Mouse (Mus musculus) forebrain, postnatal 0 days (tissue): ENCODE data around the gene Ptpn7. TPM values are rescaled to one million over a fixed set of nuclear protein-coding genes. Genes with fewer than 3 reads are reported as not detected.

Experiments
- ATAC-seq: fragments of 200-750 bp; cut with Nextera tagmentation; 2 replicates; pipeline ENCODE4 v1.8.0; 2017; ENCODE audit warnings: mild to moderate bottlenecking, moderate library complexity
- DNase-seq: peaks from one replicate; pipeline ENCODE4 v3.0.0-alpha.2; 2015
- H3K27ac ChIP-seq: fragments of 300-500 bp; sonication (generic); 2 replicates; pipeline ENCODE4 v1.5.1; 2014; ENCODE audit warnings: low read depth, mild to moderate bottlenecking, antibody characterized with exemption, low read length, moderate library complexity, mixed read lengths
- H3K27me3 ChIP-seq: fragments of 300-500 bp; sonication (generic); 2 replicates; pipeline ENCODE4 v1.6.1; 2014; ENCODE audit warnings: mild to moderate bottlenecking, low read length, mixed read lengths; ENCODE audit not compliant: insufficient read depth
- H3K36me3 ChIP-seq: fragments of 300-500 bp; sonication (generic); 2 replicates; pipeline ENCODE4 v1.6.1; 2014; ENCODE audit warnings: mild to moderate bottlenecking, moderate library complexity; ENCODE audit not compliant: insufficient read depth
- H3K4me1 ChIP-seq: fragments of 300-500 bp; sonication (generic); 2 replicates; pipeline ENCODE4 v1.6.1; 2014; ENCODE audit warnings: antibody characterized with exemption; ENCODE audit not compliant: insufficient read depth
- H3K4me2 ChIP-seq: fragments of 300-500 bp; sonication (generic); 2 replicates; pipeline ENCODE4 v1.6.1; 2014; ENCODE audit warnings: low read depth, mild to moderate bottlenecking, moderate library complexity
- H3K4me3 ChIP-seq: fragments of 300-500 bp; sonication (generic); 2 replicates; pipeline ENCODE4 v1.5.1; 2014; ENCODE audit warnings: low read depth, low read length, mixed read lengths
- H3K9ac ChIP-seq: fragments of 300-500 bp; sonication (generic); 2 replicates; pipeline ENCODE4 v1.6.1; 2014; ENCODE audit warnings: mild to moderate bottlenecking
- H3K9me3 ChIP-seq: fragments of 300-500 bp; sonication (generic); 2 replicates; pipeline ENCODE4 v1.6.1; 2016; ENCODE audit warnings: low read length
- CTCF ChIP-seq: sonication (generic); IDR thresholded peaks from 2 replicates; pipeline ENCODE4 v1.5.1; 2016; ENCODE audit warnings: antibody characterized with exemption, control low read depth, low read depth
- WGBS: fragments of 180-500 bp; shearing (Covaris S2); extraction: QIAGEN DNeasy Blood & Tissue Kit; methylation state at CpG from one replicate; pipeline ENCODE4 v1.1.7; 2014; 5-methylcytosine and 5-hydroxymethylcytosine counted together
- polyA plus RNA-seq: library from polyadenylated mRNA; unstranded; fragments of >200 nt; fragmentation: Nextera tagmentation; extraction: Ambion mirVana; gene quantifications from 2 replicates; pipeline ENCODE4 v1.2.1, GENCODE M21; 2015
- total RNA-seq: library from RNA; depleted of rRNA; stranded (reverse); fragments of >200 nt; gene quantifications from 2 replicates; pipeline ENCODE4 v1.2.3, GENCODE M21; 2014

Gene Ptpn7
- total and polyA plus RNA-seq, 2 experiments from 2014 or later: 0.10 to 0.12 TPM

- TF ChIP-seq CTCF: no peak
- WGBS: 90% methylated on average over 10 of the region's 10 CpGs
- Histone ChIP-seq H3K9me3 (no peaks in the 10 kb centered on the region), H3K27ac (no peak overlapping the region), H3K36me3 (no peaks in the 10 kb centered on the region), H3K9ac (no peak overlapping the region), H3K4me3 (no peak overlapping the region), H3K4me1 (no peaks in the 10 kb centered on the region), H3K4me2 (no peak overlapping the region), H3K27me3 (no peaks in the 10 kb centered on the region)
- DNase-seq (no peak), ATAC-seq (no peak)
These were observed 1.4 kb downstream of the Ptpn7 start for GRCm38 (mm10) chr1:135133678-135134435.

DNA sequence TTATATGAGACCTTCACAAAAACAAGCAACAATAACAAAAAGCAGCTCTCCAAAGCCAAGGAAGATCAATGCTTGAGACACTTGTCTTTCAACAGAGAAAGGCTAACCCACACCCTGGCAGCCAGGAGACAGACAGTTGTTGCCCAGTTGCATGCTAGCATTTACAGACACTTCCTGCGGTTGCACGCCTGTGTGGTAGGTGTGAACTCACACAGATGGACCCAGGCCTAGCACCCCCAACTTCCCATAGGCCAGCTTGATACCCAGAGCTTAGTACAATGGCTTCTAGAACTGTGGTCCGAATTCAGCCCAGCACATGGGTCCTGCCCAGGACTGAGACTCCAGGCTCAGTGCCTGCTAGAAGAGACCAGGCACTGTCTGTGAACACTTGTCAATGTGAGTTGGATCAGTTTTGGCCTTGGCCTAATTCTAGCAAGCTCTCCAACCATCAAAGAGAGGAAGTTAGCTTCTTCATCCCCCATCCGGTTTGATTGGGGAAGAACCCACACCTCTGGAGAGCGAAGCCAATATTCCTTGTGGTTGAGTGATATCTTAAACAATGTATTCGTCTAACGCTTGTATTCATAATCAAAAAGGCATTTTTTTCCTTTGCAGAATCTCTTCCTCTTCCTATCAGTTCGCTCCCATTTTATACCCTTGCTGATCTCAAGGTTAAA lies 2.7 kb downstream of the Ptpn7 start:
- Histone ChIP-seq H3K27ac (no peak overlapping the region), H3K9ac (no peak overlapping the region), H3K9me3 (no peaks in the 10 kb centered on the region), H3K4me2 (no peak overlapping the region), H3K27me3 (no peaks in the 10 kb centered on the region), H3K4me3 (no peak overlapping the region), H3K36me3 (no peaks in the 10 kb centered on the region), H3K4me1 (no peaks in the 10 kb centered on the region)
- DNase-seq (no peak), ATAC-seq (no peak)
- 87% methylated on average over 8 of the region's 8 CpGs for WGBS
- no peak for TF ChIP-seq CTCF

DNA sequence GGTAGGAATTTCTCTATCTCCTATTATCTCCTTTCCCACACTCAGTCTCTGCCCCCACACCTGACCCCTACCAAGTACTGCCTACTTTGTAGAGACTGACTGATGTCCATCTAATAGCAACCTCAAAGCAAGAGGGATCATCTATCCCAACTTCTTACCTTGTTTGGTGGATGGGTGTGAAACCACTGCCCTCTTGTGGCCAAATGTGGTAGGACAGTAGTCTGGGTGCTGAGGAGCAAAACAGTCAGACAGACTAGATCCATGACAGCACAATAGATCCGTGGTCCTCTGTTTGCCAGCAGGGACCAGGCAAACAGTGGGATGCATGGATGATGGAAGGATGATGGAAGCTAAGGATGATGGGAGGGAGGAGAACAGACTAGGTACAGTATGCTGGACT lies 4.0 kb downstream of the Ptpn7 start:
- Histone ChIP-seq H3K9ac (no peak overlapping the region), H3K9me3 (no peaks in the 10 kb centered on the region), H3K27me3 (no peaks in the 10 kb centered on the region), H3K4me2 (no peak overlapping the region), H3K27ac (no peak overlapping the region), H3K4me1 (no peaks in the 10 kb centered on the region), H3K36me3 (no peaks in the 10 kb centered on the region), H3K4me3 (no peak overlapping the region)
- DNase-seq: peak; percentile 89
- 0% methylated on average over 1 of the region's 1 CpGs for WGBS
- TF ChIP-seq CTCF: peak; percentile 100
- ATAC-seq: peak; percentile 78

- H3K27ac ChIP-seq: no peak overlapping the region
- H3K27me3 ChIP-seq: no peaks in the 10 kb centered on the region
- no peaks in the 10 kb centered on the region for H3K36me3 ChIP-seq
- no peak overlapping the region for H3K4me2 ChIP-seq
- no peaks in the 10 kb centered on the region for H3K4me1 ChIP-seq
- no peak overlapping the region for H3K9ac ChIP-seq
- 75% methylated on average over 2 of the region's 2 CpGs for WGBS
- ATAC-seq (no peak), DNase-seq (no peak)
- H3K4me3 ChIP-seq: no peak overlapping the region
- H3K9me3 ChIP-seq: no peaks in the 10 kb centered on the region
- no peak for TF ChIP-seq CTCF
These were observed 7.4 kb downstream of the Ptpn7 start for GRCm38 (mm10) chr1:135139906-135140305.

DNA sequence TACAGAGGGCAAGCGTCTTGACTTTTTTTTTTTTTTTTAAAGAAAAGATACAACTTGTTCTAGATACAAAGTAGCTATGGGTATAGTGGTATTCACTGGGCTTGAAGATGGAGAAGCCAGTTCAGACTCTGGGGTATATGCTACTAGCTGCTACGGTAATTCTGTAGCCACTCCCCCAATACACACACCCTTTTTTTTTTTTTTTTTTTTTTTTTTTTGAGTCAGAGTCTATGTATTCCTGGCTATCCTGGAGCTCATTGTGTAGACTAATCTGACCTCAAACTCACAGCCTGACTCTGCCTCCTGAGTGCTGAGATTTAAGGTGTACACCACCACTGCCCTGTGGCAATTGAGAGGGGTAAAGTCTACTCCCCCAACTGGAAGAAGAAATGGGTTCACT lies 10.0 kb downstream of the Ptpn7 start:
- Histone ChIP-seq H3K27ac (no peak overlapping the region), H3K36me3 (no peaks in the 10 kb centered on the region), H3K27me3 (no peaks in the 10 kb centered on the region), H3K4me3 (no peak overlapping the region), H3K9ac (no peak overlapping the region), H3K9me3 (no peaks in the 10 kb centered on the region), H3K4me2 (no peak overlapping the region), H3K4me1 (no peaks in the 10 kb centered on the region; the same call in 1 of the 2 replicates)
- 73% methylated on average over 2 of the region's 2 CpGs for WGBS
- TF ChIP-seq CTCF: no peak
- DNase-seq (no peak), ATAC-seq (no peak)

DNA sequence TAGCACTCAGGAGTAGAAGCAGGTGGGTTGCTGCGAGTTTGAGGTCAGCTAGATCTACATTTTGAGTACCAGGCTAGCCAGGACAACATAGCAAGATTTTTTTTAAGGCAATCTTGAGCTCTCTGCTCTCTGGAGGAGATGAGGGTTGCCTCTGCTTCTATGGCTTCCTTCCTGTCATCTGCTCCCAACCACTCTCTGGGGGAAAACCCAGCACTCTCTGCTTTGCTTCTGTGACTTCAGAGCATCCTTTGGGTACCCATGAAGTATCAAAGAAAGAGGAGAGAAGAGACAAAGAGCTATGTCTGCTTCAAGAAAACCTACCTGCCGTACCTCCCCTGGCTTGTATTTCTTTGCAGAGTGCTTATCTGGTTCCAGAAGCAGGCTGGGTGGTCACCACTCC lies 11.4 kb downstream of the Ptpn7 start:
- TF ChIP-seq CTCF: no peak
- no peak for ATAC-seq
- no peaks in the 10 kb centered on the region for H3K9me3 ChIP-seq
- no peak overlapping the region for H3K4me3 ChIP-seq
- no peaks in the 10 kb centered on the region; the same call in 1 of the 2 replicates for H3K4me1 ChIP-seq
- no peak overlapping the region for H3K9ac ChIP-seq
- DNase-seq: no peak
- H3K27ac ChIP-seq: no peak overlapping the region
- no peak overlapping the region for H3K4me2 ChIP-seq
- no peaks in the 10 kb centered on the region for H3K36me3 ChIP-seq
- WGBS: 90% methylated on average over 2 of the region's 2 CpGs
- H3K27me3 ChIP-seq: no peaks in the 10 kb centered on the region
